Mouse (Mus musculus) urinary bladder, postnatal 0 days (tissue): ENCODE data around the gene Echdc2. TPM values are rescaled to one million over a fixed set of nuclear protein-coding genes. Genes with fewer than 3 reads are reported as not detected.

Experiments
- polyA plus RNA-seq: library from polyadenylated mRNA; unstranded; fragments of >200 nt; fragmentation: Nextera tagmentation; extraction: Ambion mirVana; gene quantifications from 2 replicates; pipeline ENCODE4 v1.2.1, GENCODE M21; 2015

Gene Echdc2
- polyA plus RNA-seq = 21.7 and 22.4 TPM in 2 replicates

DNA sequence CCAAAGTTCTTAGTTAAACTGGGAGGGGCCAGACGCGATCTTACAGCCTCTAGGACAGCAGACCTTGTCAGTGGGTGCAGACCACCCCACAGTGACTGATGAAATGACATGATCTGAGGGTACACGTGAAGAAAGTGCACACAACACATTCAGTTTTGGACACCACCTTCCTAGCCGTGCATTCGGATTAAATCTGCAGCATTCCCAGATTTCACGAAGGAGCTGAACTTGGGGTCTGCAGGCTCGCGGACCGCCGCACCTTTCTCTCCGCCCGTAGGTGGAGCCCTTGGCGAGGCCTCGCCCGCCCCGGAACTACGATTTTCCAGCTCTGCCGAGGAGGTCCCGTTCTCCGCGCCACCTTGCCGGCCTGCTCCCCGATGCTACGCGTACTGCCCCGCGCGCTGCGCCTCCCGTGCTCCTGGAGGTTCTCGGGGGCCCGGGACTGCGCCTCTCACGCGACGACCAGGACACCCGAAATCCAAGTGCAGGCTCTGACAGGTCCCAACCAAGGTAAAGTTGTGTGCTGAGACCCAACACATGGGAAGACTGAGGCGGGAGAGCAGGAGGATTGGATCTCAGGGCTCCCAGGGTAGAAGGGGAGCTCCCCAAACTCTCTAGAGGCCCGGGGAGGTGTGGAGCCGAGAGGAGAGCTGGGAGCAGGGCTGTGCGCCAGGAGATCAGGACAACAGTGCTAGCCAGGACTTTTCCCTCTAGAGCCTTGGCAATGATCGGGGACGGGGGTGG lies at the start of gene Echdc2:
Gene Echdc2, plus strand, starts transcription at position 286 of the 744 bp plus-strand sequence.

DNA sequence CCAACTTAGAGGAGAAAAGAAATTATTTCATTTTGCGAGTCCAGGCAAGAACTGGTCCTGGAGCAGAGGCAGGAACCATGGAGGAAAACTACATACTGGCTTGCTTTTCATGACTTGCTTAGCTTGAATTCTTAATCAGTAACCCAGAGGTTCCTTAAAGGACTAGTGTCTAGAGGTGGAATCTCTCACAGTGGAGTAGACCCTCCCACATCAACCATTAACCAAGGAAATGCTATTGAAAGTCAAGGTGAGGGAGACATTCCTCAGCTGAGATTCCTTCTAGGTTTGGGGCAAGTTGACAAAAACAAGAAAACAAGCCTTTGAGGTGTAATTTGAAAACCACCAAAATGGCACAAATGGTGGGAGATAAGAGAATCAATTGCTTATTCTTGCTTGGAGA lies 20.4 kb upstream of the Echdc2 start, which contains the start of gene Scp2:
Gene Scp2, minus strand, starts transcription at position 119 of the 400 bp plus-strand sequence.

DNA sequence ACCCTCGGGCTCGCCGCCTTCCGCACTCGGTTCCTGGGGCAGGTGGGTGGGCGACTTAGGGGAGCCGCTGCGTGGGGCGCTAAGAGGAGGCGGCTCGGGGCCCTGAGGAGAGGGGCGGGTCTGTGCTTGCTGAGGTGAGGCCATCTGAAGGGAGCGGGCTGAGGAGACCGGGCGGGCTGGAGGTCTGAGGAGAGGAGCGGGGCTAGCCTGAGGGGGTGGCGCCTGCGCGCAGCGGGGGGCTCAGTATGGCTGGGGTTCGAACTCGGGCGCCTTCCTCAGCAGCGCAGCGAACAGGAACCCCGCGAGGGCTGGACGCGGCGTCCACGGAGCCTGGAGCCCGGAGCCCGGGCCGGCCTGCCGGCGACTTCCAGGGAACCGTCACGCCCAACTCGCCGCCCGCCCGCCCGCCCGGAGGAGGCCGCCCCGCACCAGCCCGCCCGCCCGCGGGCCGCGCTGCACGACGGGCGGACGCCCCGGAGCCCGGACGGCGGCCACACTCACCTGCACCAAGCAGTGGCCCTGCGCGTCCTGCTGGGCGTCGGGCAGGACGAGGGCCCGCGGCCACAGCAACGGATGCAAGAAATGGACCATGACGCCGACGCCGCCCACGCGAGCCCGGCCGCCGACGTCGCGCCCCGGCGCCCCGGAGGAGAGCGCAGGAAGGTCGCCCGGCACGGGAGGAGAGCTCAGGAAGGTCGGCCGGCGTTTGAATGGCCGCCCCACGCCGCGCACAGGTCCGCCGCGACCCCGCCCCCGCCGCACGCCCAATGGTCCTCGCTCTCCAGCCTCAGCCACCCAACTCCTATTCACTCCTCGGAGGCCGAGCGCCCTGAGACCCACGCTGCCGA lies 52.3 kb downstream of the Echdc2 start, which contains the start of gene Zyg11a:
Gene Zyg11a, minus strand, starts transcription at position 717 of the 848 bp plus-strand sequence.

Other genes with a start within 250 kb of the Echdc2 start
- gene Cpt2, start 241.8 kb upstream of the Echdc2 start, polyA plus RNA-seq = 48.1 and 50.4 TPM in 2 replicates
- 0.31 and 0.46 TPM in 2 replicates for gene Slc1a7, start 197.1 kb upstream of the Echdc2 start, polyA plus RNA-seq
- 2.8 and 3.9 TPM in 2 replicates for gene Podn, start 69.0 kb upstream of the Echdc2 start, polyA plus RNA-seq
- 276 and 291 TPM in 2 replicates for gene Scp2, start 20.4 kb upstream of the Echdc2 start, polyA plus RNA-seq
- gene Zyg11a, start 52.6 kb downstream of the Echdc2 start, polyA plus RNA-seq = 0.05 and 0.11 TPM in 2 replicates
- gene Zyg11b, start 135.7 kb downstream of the Echdc2 start, polyA plus RNA-seq = 6.1 and 6.5 TPM in 2 replicates
- 31.3 and 33.4 TPM in 2 replicates for gene Coa7, start 162.7 kb downstream of the Echdc2 start, polyA plus RNA-seq
- gene Shisal2a, start 217.9 kb downstream of the Echdc2 start, polyA plus RNA-seq = not detected in 2 replicates
- 65.2 and 79.7 TPM in 2 replicates for gene Gpx7, start 241.5 kb downstream of the Echdc2 start, polyA plus RNA-seq